Mouse (Mus musculus): ENCODE results near the gene Prepl. TPM values are rescaled to one million over a fixed set of nuclear protein-coding genes. Genes with fewer than 3 reads are reported as not detected.
A peak's percentile ranks its signal among the peaks of the same experiment; 100 is the strongest.

Gene Prepl
- total RNA-seq (2022), result 100 to 1,000 TPM; 103 to 130 (median 122) TPM

GRCm38 (mm10) chr17:85090120-85091099 is at the start of gene Prepl, which contains the start of gene Camkmt:
Prepl (minus strand) TSS chr17:85090241.
Camkmt (plus strand) TSS chr17:85090552.
- DNase-seq (ENCODE audit: low spot score), result peak; percentile 98

DNA sequence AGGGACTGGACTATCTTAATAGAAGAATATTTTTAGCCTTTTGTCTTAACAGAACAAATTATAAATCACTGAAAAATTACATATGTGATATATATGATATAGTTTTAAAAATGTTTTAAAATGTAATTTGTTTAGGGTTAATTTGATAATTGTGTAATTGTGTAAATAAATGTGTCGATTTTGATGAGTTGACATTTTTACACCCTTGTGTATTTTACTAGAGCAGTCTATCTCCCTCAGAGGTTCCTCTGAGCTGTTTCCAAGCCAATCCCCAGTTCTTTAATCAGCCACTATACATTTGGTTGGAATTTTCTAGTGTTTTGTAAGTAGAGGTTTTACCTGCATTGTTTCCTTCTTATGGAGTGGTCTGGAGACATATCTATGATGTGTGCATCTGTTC is 48.4 kb upstream of the Prepl start:
- DNase-seq (ENCODE audit: low spot score), result no peak

DNA sequence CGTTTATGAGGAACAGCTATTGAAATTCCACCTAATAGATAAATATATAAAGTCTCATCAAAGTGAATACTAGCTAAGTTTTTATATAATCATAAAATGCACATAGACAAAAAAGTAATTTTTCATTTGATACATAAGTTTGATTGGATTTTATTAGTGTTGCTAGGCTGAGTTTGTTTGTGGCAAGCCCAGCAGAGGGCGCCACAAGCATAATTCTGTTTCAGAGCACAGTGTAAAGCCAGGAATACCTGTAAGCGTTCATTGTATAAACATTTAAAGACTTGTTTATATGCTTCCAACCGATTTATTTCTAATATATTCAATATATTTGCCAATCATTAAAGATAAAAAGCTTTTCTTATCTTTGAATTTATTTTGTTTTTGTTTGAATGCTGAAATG is 26.6 kb upstream of the Prepl start:
- peak; percentile 26 for DNase-seq (ENCODE audit: low spot score)

GRCm38 (mm10) chr17:85113441-85113840 is 23.4 kb upstream of the Prepl start:
- DNase-seq (ENCODE audit: low spot score), result no peak

GRCm38 (mm10) chr17:85110640-85111039 is 20.6 kb upstream of the Prepl start:
- no peak for DNase-seq (ENCODE audit: low spot score)

GRCm38 (mm10) chr17:85103310-85103709 is 13.3 kb upstream of the Prepl start:
- no peak for DNase-seq (ENCODE audit: low spot score)

DNA sequence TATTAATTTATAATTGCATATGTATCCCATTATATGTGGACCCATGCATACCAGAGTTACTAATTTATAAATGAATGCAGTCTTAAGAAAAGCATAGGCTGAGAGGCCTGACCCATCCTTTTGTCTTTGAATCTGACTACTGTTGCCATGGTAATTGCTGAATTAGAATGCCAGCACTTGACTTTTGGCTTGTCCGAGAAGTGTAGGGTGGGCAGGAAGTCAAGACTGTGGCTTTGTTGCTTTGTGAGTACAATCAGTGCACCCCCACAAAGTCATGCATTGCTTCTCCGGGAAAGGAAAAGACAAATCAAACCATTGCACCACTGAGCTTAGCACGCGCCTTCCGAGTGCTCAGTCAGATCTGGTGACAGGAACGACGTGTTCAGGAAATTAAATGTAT is 11.7 kb upstream of the Prepl start:
- DNase-seq (ENCODE audit: low spot score), result no peak

- DNase-seq (ENCODE audit: low spot score), result no peak
These were observed 10.2 kb upstream of the Prepl start for GRCm38 (mm10) chr17:85100232-85100631.

GRCm38 (mm10) chr17:85098677-85099323 is 8.8 kb upstream of the Prepl start:
- DNase-seq (ENCODE audit: low spot score), result no peak

- no peak for DNase-seq (ENCODE audit: low spot score)
These were observed 6.4 kb upstream of the Prepl start for GRCm38 (mm10) chr17:85096396-85096795.

- DNase-seq (ENCODE audit: low spot score), result no peak
These were observed 1.7 kb upstream of the Prepl start for GRCm38 (mm10) chr17:85091762-85092161.

DNA sequence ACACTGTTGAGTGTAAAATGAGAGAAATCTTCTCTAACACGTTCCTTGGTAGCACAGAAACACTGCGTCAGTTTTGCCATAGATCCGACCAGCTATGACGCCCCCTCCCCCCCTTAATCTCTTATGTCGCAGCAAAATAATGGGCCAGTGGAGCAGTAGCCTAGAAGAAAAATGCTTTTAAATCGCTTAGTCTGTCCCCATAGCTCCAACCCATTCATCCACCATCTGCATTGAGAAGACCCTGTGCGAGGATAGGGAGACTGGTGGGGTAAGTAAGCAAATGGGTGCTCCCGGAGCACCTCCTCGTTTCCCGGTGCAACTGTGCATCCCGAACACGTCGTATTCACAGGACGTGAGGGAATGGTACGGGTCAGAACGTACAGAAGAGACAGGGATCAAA is 420 bp downstream of the Prepl start:
- DNase-seq (ENCODE audit: low spot score), result no peak

GRCm38 (mm10) chr17:85089011-85089410 is 1.0 kb downstream of the Prepl start:
- no peak for DNase-seq (ENCODE audit: low spot score)

DNA sequence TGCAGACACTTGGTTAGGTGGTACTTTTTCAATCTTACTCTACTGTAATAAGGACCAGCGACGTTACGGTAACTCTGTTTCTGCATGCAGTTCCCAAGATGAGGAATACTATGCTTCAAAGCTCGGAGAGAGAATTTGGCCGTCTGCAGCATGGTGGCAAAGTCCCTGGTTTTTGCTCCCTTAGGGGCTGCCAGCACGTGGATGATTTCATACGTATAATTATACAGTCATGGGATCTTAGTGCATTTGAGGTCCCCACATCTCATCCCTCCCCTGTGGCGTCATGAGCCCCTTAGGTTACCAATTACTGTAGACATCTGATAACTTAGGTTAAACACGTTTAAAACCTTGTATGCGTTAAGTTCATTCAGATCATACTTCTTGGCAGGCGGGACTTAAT is 1.6 kb downstream of the Prepl start:
- DNase-seq (ENCODE audit: low spot score), result no peak

DNA sequence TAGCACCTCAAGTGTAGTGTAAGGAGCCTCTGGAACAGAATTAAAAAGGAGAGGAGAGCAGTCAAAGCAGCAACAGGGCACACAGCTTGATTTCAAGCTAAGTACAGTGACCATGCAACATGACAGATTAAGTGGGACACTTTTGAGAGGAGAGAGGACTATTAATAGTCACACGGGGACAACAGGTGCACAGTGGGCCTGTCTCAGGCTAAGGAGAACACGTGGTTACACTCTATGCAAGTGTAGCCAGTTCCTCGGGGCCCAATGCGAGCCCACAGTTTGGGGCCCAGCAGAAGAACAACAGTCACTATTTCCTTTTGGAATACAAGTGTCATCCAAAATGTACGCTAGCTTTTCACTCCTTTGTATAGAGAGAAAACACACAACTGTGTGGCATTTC is 2.5 kb downstream of the Prepl start:
- DNase-seq (ENCODE audit: low spot score), result peak; percentile 49

- peak; percentile 61 for DNase-seq (ENCODE audit: low spot score)
These were observed 3.5 kb downstream of the Prepl start for GRCm38 (mm10) chr17:85086501-85086900.

- DNase-seq (ENCODE audit: low spot score), result no peak
These were observed 4.7 kb downstream of the Prepl start for GRCm38 (mm10) chr17:85085335-85085734.

GRCm38 (mm10) chr17:85080781-85081180 is 9.3 kb downstream of the Prepl start:
- DNase-seq (ENCODE audit: low spot score), result no peak

- no peak for DNase-seq (ENCODE audit: low spot score)
These were observed 10.8 kb downstream of the Prepl start for GRCm38 (mm10) chr17:85079276-85079675.

DNA sequence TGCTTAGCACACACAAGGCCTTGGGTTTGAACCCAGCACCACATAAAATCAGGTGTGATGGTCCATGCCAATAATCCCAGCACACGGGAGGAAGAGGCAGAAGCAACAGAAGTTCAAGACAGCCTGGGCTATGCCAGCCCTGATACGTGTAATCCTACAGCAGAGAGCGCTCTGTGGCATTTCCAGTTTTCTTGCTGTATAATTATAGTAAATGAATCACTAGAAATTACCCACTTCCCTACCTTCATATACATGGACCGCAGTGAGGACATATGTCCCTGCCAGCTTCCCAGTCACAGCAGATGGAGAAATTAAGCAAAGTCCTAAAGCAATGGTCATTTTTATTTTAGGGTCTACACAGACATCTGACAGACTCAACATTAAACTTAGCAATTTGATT is 16.0 kb downstream of the Prepl start:
- no peak for DNase-seq (ENCODE audit: low spot score)

DNA sequence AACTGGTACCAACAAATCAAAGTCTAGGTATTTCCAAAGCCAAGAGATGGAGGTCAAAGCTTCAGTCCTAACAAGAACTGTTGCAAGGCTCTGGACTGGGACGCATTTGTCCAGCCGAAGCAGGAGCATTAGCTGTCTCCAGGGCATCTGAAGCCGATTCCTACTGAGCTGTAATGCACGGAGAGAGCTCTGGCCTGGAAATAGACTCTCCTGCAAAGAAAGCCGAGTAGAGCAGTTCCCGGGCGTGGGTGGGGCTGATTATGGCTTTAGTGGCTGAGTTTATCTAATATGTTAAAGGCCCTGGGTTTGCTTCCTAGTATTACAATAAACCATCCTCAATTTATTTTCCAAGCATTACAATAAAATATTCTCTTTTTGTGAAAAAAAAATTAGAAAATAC is 16.8 kb downstream of the Prepl start:
- no peak for DNase-seq (ENCODE audit: low spot score)

GRCm38 (mm10) chr17:85072383-85072782 is 17.7 kb downstream of the Prepl start:
- DNase-seq (ENCODE audit: low spot score), result no peak
